Mouse (Mus musculus) stomach, postnatal 0 days (tissue): ENCODE measurements around the gene Lipc. TPM values are rescaled to one million over a fixed set of nuclear protein-coding genes. Genes with fewer than 3 reads are reported as not detected.

ENCODE experiments used
- ATAC-seq: fragments of 200-750 bp; cut with Nextera tagmentation; 2 replicates; pipeline ENCODE4 v1.8.0; 2017; ENCODE audit not compliant: low FRiP score, low TSS enrichment
- DNase-seq: peaks from one replicate; pipeline ENCODE4 v3.0.0-alpha.2; 2016; ENCODE audit warnings: low spot score
- H3K27ac ChIP-seq: fragments of 300-500 bp; sonication (generic); replicated peaks from 2 replicates; pipeline ENCODE4 v1.5.1; 2014; ENCODE audit warnings: mild to moderate bottlenecking, control low read depth
- H3K27me3 ChIP-seq: fragments of 300-500 bp; sonication (generic); 2 replicates; pipeline ENCODE4 v1.6.1; 2014; ENCODE audit warnings: low read length; ENCODE audit not compliant: control insufficient read depth, insufficient read depth
- H3K36me3 ChIP-seq: fragments of 300-500 bp; sonication (generic); 2 replicates; pipeline ENCODE4 v1.6.1; 2014; ENCODE audit warnings: low read length, mixed read lengths; ENCODE audit not compliant: control insufficient read depth, insufficient read depth
- H3K4me1 ChIP-seq: fragments of 300-500 bp; sonication (generic); replicated peaks from 2 replicates; pipeline ENCODE4 v1.6.1; 2014; ENCODE audit warnings: antibody characterized with exemption; ENCODE audit not compliant: control insufficient read depth, insufficient read depth
- H3K4me2 ChIP-seq: fragments of 300-500 bp; sonication (generic); replicated peaks from 2 replicates; pipeline ENCODE4 v1.6.1; 2014; ENCODE audit warnings: low read depth, mild to moderate bottlenecking, control low read depth, moderate library complexity
- H3K4me3 ChIP-seq: fragments of 300-500 bp; sonication (generic); 2 replicates; pipeline ENCODE4 v1.5.1; 2014; ENCODE audit warnings: low read depth, low read length, control low read depth
- H3K9ac ChIP-seq: fragments of 300-500 bp; sonication (generic); 2 replicates; pipeline ENCODE4 v1.6.1; 2014; ENCODE audit warnings: mild to moderate bottlenecking, low read length, control low read depth, mixed read lengths
- H3K9me3 ChIP-seq: fragments of 300-500 bp; sonication (generic); 2 replicates; pipeline ENCODE4 v1.6.1; 2016; ENCODE audit warnings: low read length; ENCODE audit not compliant: control insufficient read depth
- CTCF ChIP-seq: IDR thresholded peaks from 2 replicates; pipeline ENCODE4 v1.5.1; 2016; ENCODE audit warnings: antibody characterized with exemption, low read depth, mild to moderate bottlenecking, moderate library complexity
- EP300 ChIP-seq: optimal IDR thresholded peaks from 2 replicates; pipeline ENCODE3; 2016; ENCODE audit warnings: antibody characterized with exemption
- WGBS: fragments of 180-500 bp; shearing (Covaris S2); extraction: QIAGEN DNeasy Blood & Tissue Kit; methylation state at CpG from one replicate; pipeline ENCODE4 v1.1.7; 2014; 5-methylcytosine and 5-hydroxymethylcytosine counted together
- polyA plus RNA-seq: library from polyadenylated mRNA; unstranded; fragments of >200 nt; fragmentation: Nextera tagmentation; extraction: Ambion mirVana; gene quantifications from 2 replicates; pipeline ENCODE4 v1.2.1, GENCODE M21; 2015

Lipc gene
- polyA plus RNA-seq, 1 experiment from 2014 or later = 1.2 TPM

DNA sequence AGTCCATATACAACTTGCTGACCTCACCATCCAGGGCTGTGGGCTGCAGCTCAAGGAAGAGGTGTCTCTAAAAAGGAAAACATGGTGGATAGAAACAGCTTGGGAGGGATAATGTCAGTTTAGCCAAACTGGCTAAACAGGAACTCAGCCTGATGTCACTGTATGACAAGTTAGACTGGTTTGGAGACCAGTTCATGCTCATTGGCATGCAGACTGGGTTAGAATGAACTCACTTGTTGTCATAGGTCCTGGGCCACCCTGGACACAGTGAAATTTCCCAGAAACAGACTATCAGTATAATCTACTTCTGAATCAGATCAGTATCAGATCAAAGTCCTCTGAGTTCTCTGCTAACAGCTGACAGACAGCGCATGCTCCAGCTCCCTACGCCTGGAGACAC, 63.5 kb downstream of the Lipc start:
- Histone ChIP-seq H3K27ac (peak overlapping the region; percentile 93), H3K4me2 (no peak overlapping the region), H3K9ac (no peak overlapping the region), H3K36me3 (no peaks in the 10 kb centered on the region), H3K27me3 (no peaks in the 10 kb centered on the region), H3K9me3 (no peaks in the 10 kb centered on the region), H3K4me1 (no peaks in the 10 kb centered on the region), H3K4me3 (no peak overlapping the region)
- DNase-seq (peak; percentile 75), ATAC-seq (peak; percentile 90)
- WGBS = 66% methylated on average over 2 of the region's 2 CpGs
- TF ChIP-seq EP300 (peak; percentile 93), CTCF (no peak)

DNA sequence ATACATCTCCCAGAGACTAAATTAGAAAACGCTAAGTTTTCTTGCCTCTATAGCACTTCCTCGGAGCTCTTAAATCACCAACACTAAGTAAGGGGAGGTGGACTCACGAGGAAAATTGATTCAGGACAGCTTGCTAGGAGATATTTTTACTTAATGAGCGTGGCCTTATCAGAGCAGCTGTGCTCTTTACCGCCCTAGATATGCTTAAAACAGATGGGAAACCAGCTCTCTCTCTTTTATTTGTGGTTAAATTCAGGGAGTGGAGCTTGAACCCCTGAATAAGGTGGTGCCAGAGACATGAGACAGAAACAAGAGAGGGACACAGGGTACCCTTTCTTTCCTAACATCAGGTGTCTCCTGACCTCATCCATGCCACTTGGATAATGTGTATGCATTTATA, 70.0 kb downstream of the Lipc start:
- H3K9ac ChIP-seq = no peak overlapping the region
- no peak overlapping the region for H3K27ac ChIP-seq
- no peaks in the 10 kb centered on the region for H3K9me3 ChIP-seq
- H3K4me3 ChIP-seq = no peak overlapping the region
- H3K4me1 ChIP-seq = no peaks in the 10 kb centered on the region
- 43% methylated on average over 5 of the region's 5 CpGs for WGBS
- ATAC-seq (no peak), DNase-seq (no peak)
- H3K27me3 ChIP-seq = no peaks in the 10 kb centered on the region
- H3K36me3 ChIP-seq = no peaks in the 10 kb centered on the region
- TF ChIP-seq EP300 = no peak
- TF ChIP-seq CTCF = no peak
- no peak overlapping the region for H3K4me2 ChIP-seq

DNA sequence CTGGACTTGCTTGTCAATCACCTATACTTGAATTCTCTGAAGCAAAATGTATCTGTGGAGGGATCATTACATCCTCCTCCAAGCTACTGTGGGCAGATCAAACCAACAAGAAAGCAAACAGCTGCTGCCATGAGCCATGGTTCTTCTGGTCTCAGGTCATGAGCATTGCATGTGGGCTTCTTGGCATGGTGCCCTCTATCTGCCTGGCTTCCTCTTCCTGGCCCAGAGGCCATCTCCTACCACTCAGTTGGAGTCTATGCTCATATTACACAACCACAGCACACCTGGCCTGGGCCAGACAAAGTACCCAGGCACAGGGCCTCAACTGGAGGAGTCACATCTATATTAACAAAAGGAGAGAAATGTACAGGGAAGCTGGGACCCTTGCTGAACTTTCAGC, 73.2 kb downstream of the Lipc start:
- TF ChIP-seq CTCF (no peak), EP300 (no peak)
- no peaks in the 10 kb centered on the region for H3K9me3 ChIP-seq
- H3K4me1 ChIP-seq = no peaks in the 10 kb centered on the region
- no peak overlapping the region for H3K4me2 ChIP-seq
- no peaks in the 10 kb centered on the region for H3K36me3 ChIP-seq
- no peak overlapping the region for H3K4me3 ChIP-seq
- ATAC-seq (no peak), DNase-seq (no peak)
- H3K27me3 ChIP-seq = no peaks in the 10 kb centered on the region
- no peak overlapping the region for H3K27ac ChIP-seq
- H3K9ac ChIP-seq = no peak overlapping the region

DNA sequence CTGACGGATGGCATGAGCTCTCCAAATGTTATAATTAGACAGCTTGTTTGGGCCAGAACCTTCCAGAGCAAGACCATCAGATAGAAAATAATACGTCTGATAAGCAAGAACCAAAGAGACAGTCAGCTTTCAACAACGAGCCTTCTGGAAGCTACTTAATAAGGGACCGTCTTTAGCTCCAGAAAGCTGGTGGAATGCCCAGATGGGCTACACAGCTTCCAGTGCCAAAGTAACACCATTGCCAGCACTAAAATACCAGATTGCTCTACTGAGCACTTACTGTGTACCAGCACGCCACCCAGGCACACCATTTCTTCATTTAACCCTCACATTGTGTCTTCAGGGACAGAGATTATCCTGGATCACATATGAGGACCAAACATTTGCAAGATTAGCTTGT, 73.9 kb downstream of the Lipc start:
- ATAC-seq (no peak), DNase-seq (no peak)
- Histone ChIP-seq H3K4me3 (no peak overlapping the region), H3K4me2 (no peak overlapping the region), H3K9me3 (no peaks in the 10 kb centered on the region), H3K9ac (no peak overlapping the region), H3K27me3 (no peaks in the 10 kb centered on the region), H3K36me3 (no peaks in the 10 kb centered on the region), H3K27ac (no peak overlapping the region), H3K4me1 (no peaks in the 10 kb centered on the region)
- WGBS = 76% methylated on average over 5 of the region's 5 CpGs
- TF ChIP-seq EP300 (no peak), CTCF (no peak)

DNA sequence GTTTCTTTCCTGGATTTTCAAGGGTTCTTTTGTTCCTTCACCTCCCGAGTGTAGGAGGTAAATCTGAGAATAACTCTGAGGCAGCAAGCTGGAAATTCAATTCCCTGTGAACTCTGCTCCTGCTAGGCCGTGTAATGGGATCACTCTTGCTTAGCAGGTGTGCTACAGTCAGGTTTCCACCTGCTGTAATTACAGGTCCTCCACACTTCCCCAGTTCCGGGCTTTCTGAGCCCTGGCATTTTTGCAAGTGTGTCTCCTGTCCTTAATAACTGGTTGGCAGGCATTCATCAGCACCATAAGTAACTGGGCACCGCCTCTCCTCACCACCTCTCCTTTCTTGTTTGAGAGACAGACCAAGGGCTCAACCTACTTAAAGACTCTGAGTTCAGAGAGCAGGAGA, 76.5 kb downstream of the Lipc start:
- TF ChIP-seq CTCF (no peak), EP300 (no peak)
- H3K27ac ChIP-seq = 0 out of 2 replicates have a peak overlapping the region, but pooled peaks have one; percentile 35

DNA sequence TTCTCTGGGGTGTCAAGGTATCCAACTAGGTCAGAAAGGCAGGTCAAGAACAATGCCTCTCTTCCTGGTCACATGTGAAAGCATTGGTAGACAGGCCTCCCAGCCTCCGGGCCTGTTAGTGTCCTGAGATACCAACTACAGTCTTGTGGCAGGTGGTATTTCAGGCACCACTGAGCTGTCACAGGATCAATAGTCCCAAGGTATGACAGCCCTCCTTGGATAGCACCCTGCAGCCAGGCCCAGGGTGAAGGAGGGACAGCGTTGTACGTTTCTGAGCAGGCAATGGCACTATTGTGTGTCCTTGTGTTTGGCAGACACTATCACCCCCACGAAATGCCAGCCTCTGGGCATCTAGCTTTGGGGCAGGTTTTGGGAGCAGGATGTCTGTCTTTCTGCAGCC, 77.0 kb downstream of the Lipc start:
- Histone ChIP-seq H3K4me1 (no peaks in the 10 kb centered on the region), H3K27ac (0 out of 2 replicates have a peak overlapping the region, but pooled peaks have one; percentile 35), H3K9ac (no peak overlapping the region), H3K4me2 (no peak overlapping the region), H3K27me3 (no peaks in the 10 kb centered on the region), H3K36me3 (no peaks in the 10 kb centered on the region), H3K9me3 (no peaks in the 10 kb centered on the region), H3K4me3 (no peak overlapping the region)
- no peak for DNase-seq
- WGBS = 77% methylated on average over 4 of the region's 4 CpGs
- ATAC-seq = no peak
- no peak for TF ChIP-seq EP300
- no peak for TF ChIP-seq CTCF

More for the DNA sequence above, 76.5 kb downstream of the Lipc start:
- Histone ChIP-seq H3K4me2 (no peak overlapping the region), H3K36me3 (no peaks in the 10 kb centered on the region), H3K4me3 (no peak overlapping the region), H3K9ac (no peak overlapping the region), H3K27me3 (no peaks in the 10 kb centered on the region), H3K9me3 (no peaks in the 10 kb centered on the region), H3K4me1 (no peaks in the 10 kb centered on the region)
- ATAC-seq = no peak
- DNase-seq = no peak
- WGBS = 54% methylated on average over 4 of the region's 4 CpGs
